Mouse (Mus musculus) embryo, embryonic 11 days (tissue): ENCODE data around the gene Arl1.
"Not testable (repeated sequence)": the region's sequence is repeated elsewhere in the genome, so short reads cannot be mapped to it uniquely, and the experiment has no call there.

Source experiments
- DNase-seq: peaks from one replicate; pipeline ENCODE4 v3.0.0-alpha.2; 2015

The Arl1 gene

DNA sequence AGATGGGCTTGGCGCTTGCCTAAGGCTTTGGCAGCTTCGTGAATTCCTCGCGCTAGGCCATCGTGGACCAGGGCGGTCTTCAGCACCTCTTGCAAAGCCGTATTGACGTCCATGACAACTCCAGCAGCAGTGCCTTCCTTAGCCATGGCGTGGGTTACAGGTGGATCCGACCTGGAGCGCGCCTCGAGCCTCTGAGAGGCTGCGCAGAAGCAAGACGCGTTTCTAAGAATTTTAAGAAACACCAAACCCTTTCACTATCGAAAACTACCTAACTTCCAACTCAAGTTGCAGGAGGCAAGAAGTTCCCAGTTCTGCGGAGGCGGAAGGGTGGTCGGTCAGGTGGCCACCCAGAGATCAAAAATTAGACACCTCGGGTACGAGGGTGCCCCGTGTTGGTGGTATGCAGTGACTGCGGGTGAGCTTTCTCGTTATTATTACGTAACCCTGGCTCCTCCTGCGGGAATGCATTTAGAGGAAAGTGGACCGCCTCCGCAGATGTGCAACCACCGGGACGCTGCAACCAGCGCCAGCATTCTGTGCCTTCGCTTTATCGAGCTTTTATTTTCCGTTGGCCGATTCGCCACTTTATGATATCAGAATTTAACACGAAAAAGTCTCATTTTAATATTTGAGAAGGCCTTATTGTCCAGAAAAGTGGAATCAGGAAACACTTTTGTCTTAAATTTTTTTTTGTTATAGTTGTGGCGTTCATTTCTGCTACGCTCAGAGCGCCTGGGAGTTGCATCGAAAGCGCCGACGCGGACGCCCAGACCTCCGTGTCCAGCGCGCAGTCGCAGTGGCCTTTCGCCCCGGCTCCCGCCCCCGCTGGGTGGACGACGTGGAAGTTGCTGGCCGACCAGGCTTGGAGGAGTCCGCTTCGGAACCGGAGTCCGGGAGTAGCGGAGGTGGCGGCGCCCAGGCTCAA, at the start of gene Arl1:
Gene Arl1, plus strand, starts transcription at position 288 of the 925 bp plus-strand sequence.
- DNase-seq: peak; percentile 94

- no peak for DNase-seq
Measured at GRCm38 (mm10) chr10:88682904-88683563, 47.6 kb upstream of the Arl1 start.

DNA sequence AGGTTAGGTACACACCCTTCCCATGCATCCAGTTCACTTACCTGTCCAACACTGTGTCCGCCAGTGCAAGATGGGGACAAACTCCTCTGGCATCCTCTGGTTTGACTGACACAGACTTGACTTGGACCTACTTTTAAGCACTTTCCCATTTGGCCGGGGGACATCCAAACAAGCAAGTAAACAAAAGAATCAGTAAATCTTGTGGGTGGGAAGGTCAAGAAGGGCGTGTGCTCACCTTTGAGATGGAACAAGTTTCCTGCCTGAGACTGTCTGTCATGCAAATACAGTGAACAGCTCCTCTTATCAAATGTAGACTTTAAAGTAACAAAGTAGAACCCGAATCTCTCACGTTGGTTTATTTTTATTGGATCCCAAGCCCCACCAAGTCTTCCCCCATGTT, 45.7 kb upstream of the Arl1 start, which contains the start of gene Spic:
Gene Spic, minus strand, starts transcription at position 91 of the 400 bp plus-strand sequence.
- DNase-seq: no peak

GRCm38 (mm10) chr10:88700938-88701337, 29.7 kb upstream of the Arl1 start:
- DNase-seq: no peak

DNA sequence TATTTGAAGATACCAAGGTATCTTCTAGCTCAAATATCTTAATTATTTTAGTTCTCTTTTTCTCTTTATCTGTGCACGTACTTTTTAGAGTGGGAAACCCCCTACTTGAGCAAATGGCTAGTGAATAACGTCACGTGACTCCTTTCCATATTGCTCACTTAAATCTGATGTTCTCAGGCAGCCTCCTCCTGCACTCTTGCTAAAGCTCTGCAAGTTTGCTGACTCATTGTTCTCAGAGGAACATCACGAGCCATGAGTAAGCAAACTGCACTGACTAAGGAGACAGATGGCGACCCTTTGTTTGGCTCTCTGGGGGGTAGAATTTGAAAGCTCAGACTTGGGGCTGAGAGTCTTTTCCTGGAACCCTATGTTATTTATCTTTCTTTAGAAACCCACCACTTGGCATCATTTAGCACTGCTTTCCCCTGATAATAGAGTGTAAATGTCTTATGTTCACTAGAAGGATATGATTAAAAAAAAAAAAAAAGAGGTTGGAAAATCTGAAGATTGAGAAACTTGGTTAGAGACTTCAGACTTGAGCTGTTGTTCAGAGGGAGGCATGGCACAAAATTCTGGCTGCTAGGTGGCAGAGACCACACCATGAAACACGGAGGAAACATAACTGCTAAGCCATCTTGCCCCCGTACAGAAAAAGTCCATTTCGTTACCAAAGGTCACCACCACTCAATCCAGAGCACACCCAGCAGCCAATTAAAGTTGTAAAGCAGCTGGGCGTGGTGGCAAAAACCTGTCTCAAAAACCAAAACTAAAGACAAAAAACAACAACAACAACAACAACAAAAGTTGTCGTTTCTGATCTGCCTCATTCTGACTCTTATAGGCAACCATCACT, 21.8 kb upstream of the Arl1 start:
- DNase-seq: peak; percentile 48

- no peak for DNase-seq
Measured at GRCm38 (mm10) chr10:88712359-88712758, 18.3 kb upstream of the Arl1 start.

GRCm38 (mm10) chr10:88714744-88715143, 15.9 kb upstream of the Arl1 start:
- DNase-seq: no peak

DNA sequence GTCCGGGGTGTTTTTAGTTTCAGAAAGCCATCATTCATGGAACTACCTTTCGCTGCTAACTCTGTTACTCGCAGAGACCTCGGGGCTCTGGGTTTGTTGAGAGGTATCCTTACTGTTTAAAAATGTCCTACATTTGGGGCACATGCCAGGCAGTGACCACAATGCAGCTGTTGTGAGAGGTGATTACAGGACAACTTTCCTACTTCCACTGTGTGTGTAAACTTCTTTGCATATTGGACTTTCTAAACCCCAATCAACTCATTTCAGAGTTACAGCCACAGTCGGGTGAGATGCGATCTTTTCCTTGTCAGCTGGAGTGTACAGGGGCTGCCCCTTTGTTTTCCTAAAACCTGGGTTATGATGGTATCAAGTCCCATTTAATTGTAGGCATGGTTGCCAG, 15.0 kb upstream of the Arl1 start:
- DNase-seq: no peak

- DNase-seq: no peak
Measured at GRCm38 (mm10) chr10:88716986-88717755, 13.5 kb upstream of the Arl1 start.

DNA sequence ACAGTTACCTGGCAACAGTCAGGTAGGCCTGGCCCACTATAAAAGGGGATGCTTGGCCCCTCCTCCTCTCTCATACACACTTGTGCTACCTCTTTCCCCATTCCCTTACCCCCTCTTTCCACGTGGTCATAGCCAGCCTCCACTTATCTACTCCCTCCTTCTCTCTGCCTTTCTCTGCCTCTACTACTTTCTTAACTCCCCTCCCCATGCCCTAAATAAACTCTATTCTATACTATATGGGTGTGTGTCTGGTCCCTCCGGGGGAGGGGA, 13.0 kb upstream of the Arl1 start:
- DNase-seq: no peak

- no peak for DNase-seq
Measured at GRCm38 (mm10) chr10:88719618-88720017, 11.0 kb upstream of the Arl1 start.

- peak; percentile 52 for DNase-seq
Measured at GRCm38 (mm10) chr10:88725343-88725742, 5.3 kb upstream of the Arl1 start.

DNA sequence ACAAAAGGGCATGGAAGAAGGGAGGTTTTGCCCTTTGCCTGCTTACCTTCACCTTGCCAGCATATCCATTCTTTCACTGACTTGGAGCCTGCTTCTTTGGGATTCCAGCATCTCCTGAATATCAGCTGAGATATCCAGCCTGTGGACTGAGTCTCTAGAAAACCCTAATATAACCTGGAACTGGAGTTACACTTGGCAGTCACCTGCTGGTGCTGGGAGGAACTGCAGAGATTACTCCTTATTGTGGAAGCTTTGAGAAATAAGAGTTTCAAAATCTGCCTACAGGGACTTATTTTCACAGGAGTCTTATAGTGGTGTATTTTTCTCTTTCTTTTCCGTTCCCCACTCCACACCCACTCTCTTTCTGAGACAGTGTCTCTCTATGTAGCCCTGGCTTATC, 3.5 kb upstream of the Arl1 start:
- DNase-seq: peak; percentile 57

- DNase-seq: no peak
Measured at GRCm38 (mm10) chr10:88728166-88728565, 2.5 kb upstream of the Arl1 start.

- peak; percentile 46 for DNase-seq
Measured at GRCm38 (mm10) chr10:88731496-88732308, 1.0 kb downstream of the Arl1 start.

- no peak for DNase-seq
Measured at GRCm38 (mm10) chr10:88732309-88732622, 1.6 kb downstream of the Arl1 start.

GRCm38 (mm10) chr10:88739074-88739473, 8.4 kb downstream of the Arl1 start:
- not testable (repeated sequence) for DNase-seq

DNA sequence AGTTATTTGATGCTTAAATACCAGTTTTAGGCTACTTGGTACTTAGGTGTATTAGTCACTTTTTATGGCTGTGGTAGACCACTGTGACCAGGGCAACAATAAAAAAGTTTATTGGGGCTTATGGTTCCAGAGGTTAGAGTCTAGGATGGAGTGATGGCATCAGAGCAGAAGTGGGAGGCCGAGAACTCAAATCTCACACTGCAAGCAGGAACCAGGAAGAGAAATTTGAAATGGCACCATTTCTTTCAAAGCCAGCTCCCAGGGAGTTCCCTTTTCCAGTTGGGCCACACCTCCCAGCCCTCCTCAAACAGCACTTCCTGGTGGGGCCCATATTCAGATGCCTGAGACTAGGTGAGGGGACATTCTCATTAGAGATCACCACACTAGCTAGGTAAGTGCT, 9.2 kb downstream of the Arl1 start:
- DNase-seq: no peak

DNA sequence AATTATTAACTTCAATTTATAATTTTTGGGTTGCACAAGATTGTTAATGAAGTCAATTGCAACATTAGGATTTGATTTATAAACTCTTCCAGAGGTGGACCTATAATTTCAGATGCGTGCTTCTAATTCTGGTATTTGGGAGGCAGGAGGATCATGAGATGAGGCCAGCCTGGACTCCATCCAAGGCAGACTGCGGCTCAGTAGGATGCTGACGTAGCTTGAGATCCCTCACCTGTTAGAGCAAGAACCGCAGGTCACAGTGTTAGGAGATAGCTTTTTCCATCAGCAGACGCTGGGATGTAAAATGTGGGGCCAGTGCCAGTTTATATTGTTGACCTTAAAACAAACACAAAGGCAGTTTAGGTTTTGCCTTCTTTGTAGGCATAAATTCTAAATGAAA, 10.1 kb downstream of the Arl1 start:
- DNase-seq: no peak

DNA sequence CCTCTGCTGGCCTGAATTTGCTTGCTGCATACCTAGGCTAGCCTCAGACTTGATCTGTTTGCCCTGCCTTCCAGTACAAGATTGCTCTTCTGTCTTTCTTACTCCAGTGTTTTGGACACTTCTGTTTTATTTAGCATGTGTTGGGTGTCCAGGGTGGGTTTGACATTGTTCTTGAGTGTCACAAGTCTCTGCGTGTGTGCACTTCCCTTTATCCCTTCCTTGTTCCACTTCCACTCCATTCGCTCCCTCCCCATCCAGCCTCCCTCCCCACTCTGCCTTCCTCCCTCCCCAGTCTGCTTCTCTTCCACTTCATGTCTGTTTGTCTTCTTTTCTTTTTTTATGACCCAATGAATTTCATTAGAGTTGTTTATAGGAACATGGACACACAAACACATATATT, 10.8 kb downstream of the Arl1 start:
- DNase-seq: no peak

DNA sequence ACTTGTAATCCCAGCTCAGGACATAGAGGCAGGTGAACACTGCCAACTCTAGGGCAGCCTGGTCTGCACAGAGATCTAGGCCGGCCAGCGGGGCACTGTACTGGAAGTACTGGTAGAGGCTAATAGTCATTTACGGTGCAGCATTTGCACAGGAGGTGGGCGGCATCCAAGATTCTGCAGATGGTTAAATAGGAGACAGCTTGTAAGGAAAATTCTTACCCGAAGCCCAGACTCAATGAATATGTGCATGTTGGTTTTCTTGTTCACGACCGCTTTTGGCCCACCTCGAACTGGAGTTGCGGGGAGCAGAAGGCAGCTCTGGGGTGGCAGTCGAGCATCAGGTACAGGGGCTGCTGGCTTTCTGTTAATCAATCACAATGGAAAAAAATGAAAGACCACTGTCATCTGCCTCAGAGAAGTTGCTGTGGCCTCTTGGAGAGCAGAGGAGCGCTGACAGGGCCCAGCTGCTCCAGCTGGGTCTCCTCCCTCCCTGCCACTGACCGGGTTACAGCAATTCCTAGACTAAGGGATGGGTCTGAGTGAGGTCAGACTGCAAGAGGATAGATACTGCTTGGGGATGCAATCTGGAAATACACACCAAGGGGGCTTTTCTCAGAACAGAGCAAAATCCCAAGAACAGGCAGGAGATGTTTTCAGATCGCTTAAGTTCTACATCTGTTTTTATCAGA, 31.0 kb downstream of the Arl1 start:
- no peak for DNase-seq
